Mouse (Mus musculus) mature B cell (primary cell): ENCODE data around the gene Scgb1b10.
"Not testable (repeated sequence)": the region's sequence is repeated elsewhere in the genome, so short reads cannot be mapped to it uniquely, and the experiment has no call there.

Source experiments
- in situ Hi-C: fragments of 300-500 bp; cut with MboI; formaldehyde crosslinking; loops from 2 replicates; pipeline ENCODE4 v1.14.3; 2019

Gene Scgb1b10

GRCm38 (mm10) chr7:32100553-32100952, at the start of gene Scgb1b10:
Gene Scgb1b10, plus strand, starts transcription at chr7:32100853.
- in situ Hi-C loops, result not testable (repeated sequence)
